Mouse (Mus musculus) neural tube, embryonic 15.5 days (tissue): Measurements from ENCODE around the gene Ssbp3. TPM values are rescaled to one million over a fixed set of nuclear protein-coding genes. Genes with fewer than 3 reads are reported as not detected.

Experiments
- ATAC-seq: fragments of 200-750 bp; cut with Nextera tagmentation; 2 replicates; pipeline ENCODE4 v1.8.0; 2017; ENCODE audit warnings: mild to moderate bottlenecking, moderate TSS enrichment, moderate library complexity; ENCODE audit not compliant: low FRiP score
- H3K27ac ChIP-seq: fragments of 300-500 bp; sonication (generic); replicated peaks from 2 replicates; pipeline ENCODE4 v1.5.1; 2015; ENCODE audit warnings: mild to moderate bottlenecking, inconsistent platforms
- H3K27me3 ChIP-seq: fragments of 300-500 bp; sonication (generic); replicated peaks from 2 replicates; pipeline ENCODE4 v1.6.1; 2015; ENCODE audit warnings: inconsistent platforms
- H3K36me3 ChIP-seq: fragments of 300-500 bp; sonication (generic); 2 replicates; pipeline ENCODE4 v1.6.1; 2015; ENCODE audit warnings: inconsistent platforms
- H3K4me1 ChIP-seq: fragments of 300-500 bp; sonication (generic); 2 replicates; pipeline ENCODE4 v1.6.1; 2015; ENCODE audit warnings: inconsistent platforms
- H3K4me2 ChIP-seq: fragments of 300-500 bp; sonication (generic); 2 replicates; pipeline ENCODE4 v1.6.1; 2015; ENCODE audit warnings: inconsistent platforms, mild to moderate bottlenecking, moderate library complexity
- H3K4me3 ChIP-seq: fragments of 300-500 bp; sonication (generic); replicated peaks from 2 replicates; pipeline ENCODE4 v1.5.1; 2015; ENCODE audit warnings: mild to moderate bottlenecking, inconsistent platforms
- H3K9ac ChIP-seq: fragments of 300-500 bp; sonication (generic); replicated peaks from 2 replicates; pipeline ENCODE4 v1.6.1; 2015; ENCODE audit warnings: mild to moderate bottlenecking, inconsistent platforms
- H3K9me3 ChIP-seq: fragments of 300-500 bp; sonication (generic); replicated peaks from 2 replicates; pipeline ENCODE4 v1.6.1; 2016; ENCODE audit warnings: inconsistent platforms
- WGBS: fragments of 180-500 bp; shearing (Covaris S2); methylation state at CpG from one replicate; pipeline ENCODE4 v1.1.7; 2015; ENCODE audit warnings: mixed read lengths; 5-methylcytosine and 5-hydroxymethylcytosine counted together
- polyA plus RNA-seq: library from polyadenylated mRNA; unstranded; fragments of >200 nt; fragmentation: Nextera tagmentation; extraction: Ambion mirVana; gene quantifications from 2 replicates; pipeline ENCODE4 v1.2.1, GENCODE M21; 2015

Ssbp3 gene
- polyA plus RNA-seq, 1 experiment from 2014 or later = 118 TPM

- H3K4me2 ChIP-seq = no peak overlapping the region
- H3K9ac ChIP-seq = no peak overlapping the region
- H3K36me3 ChIP-seq = no peaks in the 10 kb centered on the region
- peaks cover 67% of the 10 kb centered on the region for H3K4me1 ChIP-seq
- H3K9me3 ChIP-seq = no peaks in the 10 kb centered on the region
- 89% methylated on average over 5 of the region's 5 CpGs for WGBS
- no peak overlapping the region for H3K27ac ChIP-seq
- no peaks in the 10 kb centered on the region for H3K27me3 ChIP-seq
- no peak for ATAC-seq
- no peak overlapping the region for H3K4me3 ChIP-seq
These were observed 85.0 kb downstream of the Ssbp3 start for GRCm38 (mm10) chr4:106995513-106995912.

GRCm38 (mm10) chr4:106996305-106997076 lies 86.0 kb downstream of the Ssbp3 start:
- Histone ChIP-seq H3K4me3 (no peak overlapping the region), H3K4me1 (peaks cover 71% of the 10 kb centered on the region), H3K9ac (no peak overlapping the region), H3K27me3 (no peaks in the 10 kb centered on the region), H3K4me2 (no peak overlapping the region), H3K27ac (no peak overlapping the region), H3K36me3 (no peaks in the 10 kb centered on the region), H3K9me3 (no peaks in the 10 kb centered on the region)
- no peak; the same call in 1 of the 2 replicates for ATAC-seq
- WGBS = 33% methylated on average over 13 of the region's 13 CpGs

GRCm38 (mm10) chr4:107001259-107001810 lies 90.8 kb downstream of the Ssbp3 start:
- H3K4me1 ChIP-seq = peaks cover 69% of the 10 kb centered on the region
- peak overlapping the region; percentile 68 for H3K27ac ChIP-seq
- no peak for ATAC-seq
- H3K9me3 ChIP-seq = no peaks in the 10 kb centered on the region
- 53% methylated on average over 5 of the region's 5 CpGs for WGBS
- no peak overlapping the region for H3K4me2 ChIP-seq
- H3K9ac ChIP-seq = no peak overlapping the region
- H3K4me3 ChIP-seq = no peak overlapping the region
- H3K27me3 ChIP-seq = no peaks in the 10 kb centered on the region
- H3K36me3 ChIP-seq = no peaks in the 10 kb centered on the region

GRCm38 (mm10) chr4:107001916-107002488 lies 91.5 kb downstream of the Ssbp3 start:
- 31% methylated on average over 14 of the region's 14 CpGs for WGBS
- H3K4me3 ChIP-seq = no peak overlapping the region
- H3K36me3 ChIP-seq = no peaks in the 10 kb centered on the region
- no peaks in the 10 kb centered on the region for H3K9me3 ChIP-seq
- H3K9ac ChIP-seq = no peak overlapping the region
- H3K4me2 ChIP-seq = no peak overlapping the region
- no peaks in the 10 kb centered on the region for H3K27me3 ChIP-seq
- no peak; the same call in 1 of the 2 replicates for ATAC-seq
- peak overlapping the region; percentile 68 for H3K27ac ChIP-seq
- peaks cover 66% of the 10 kb centered on the region for H3K4me1 ChIP-seq

- Histone ChIP-seq H3K4me2 (no peak overlapping the region), H3K4me1 (peaks cover 61% of the 10 kb centered on the region), H3K36me3 (no peaks in the 10 kb centered on the region), H3K9me3 (no peaks in the 10 kb centered on the region), H3K27ac (peak overlapping the region; percentile 68; the same call in 1 of the 2 replicates), H3K9ac (no peak overlapping the region), H3K4me3 (no peak overlapping the region), H3K27me3 (no peaks in the 10 kb centered on the region)
- 61% methylated on average over 11 of the region's 11 CpGs for WGBS
- ATAC-seq = 0 out of 2 replicates have a peak, but pooled peaks have one; percentile 8
These were observed 92.1 kb downstream of the Ssbp3 start for GRCm38 (mm10) chr4:107002517-107003165.

- Histone ChIP-seq H3K4me3 (no peak overlapping the region), H3K27me3 (no peaks in the 10 kb centered on the region), H3K36me3 (no peaks in the 10 kb centered on the region), H3K4me1 (peaks cover 56% of the 10 kb centered on the region), H3K9ac (no peak overlapping the region), H3K4me2 (no peak overlapping the region), H3K27ac (no peak overlapping the region), H3K9me3 (no peaks in the 10 kb centered on the region)
- no peak for ATAC-seq
- WGBS = 35% methylated on average over 2 of the region's 2 CpGs
These were observed 92.7 kb downstream of the Ssbp3 start for GRCm38 (mm10) chr4:107003199-107003598.

- no peak overlapping the region for H3K4me2 ChIP-seq
- H3K27me3 ChIP-seq = no peaks in the 10 kb centered on the region
- whole genome bisulfite sequencing = 85% methylated on average over 3 of the region's 3 CpGs
- ATAC-seq = no peak
- H3K9ac ChIP-seq = no peak overlapping the region
- H3K4me3 ChIP-seq = no peak overlapping the region
- no peaks in the 10 kb centered on the region for H3K9me3 ChIP-seq
- H3K4me1 ChIP-seq = peaks cover 56% of the 10 kb centered on the region
- H3K27ac ChIP-seq = no peak overlapping the region
- H3K36me3 ChIP-seq = no peaks in the 10 kb centered on the region
These were observed 93.3 kb downstream of the Ssbp3 start for GRCm38 (mm10) chr4:107003786-107004185.

- Histone ChIP-seq H3K9me3 (no peaks in the 10 kb centered on the region), H3K4me1 (peaks cover 57% of the 10 kb centered on the region), H3K36me3 (no peaks in the 10 kb centered on the region), H3K4me3 (no peak overlapping the region), H3K9ac (no peak overlapping the region), H3K4me2 (no peak overlapping the region), H3K27ac (no peak overlapping the region), H3K27me3 (no peaks in the 10 kb centered on the region)
- 77% methylated on average over 3 of the region's 3 CpGs for WGBS
- ATAC-seq = no peak
These were observed 93.8 kb downstream of the Ssbp3 start for GRCm38 (mm10) chr4:107004346-107004745.

- no peak overlapping the region for H3K27ac ChIP-seq
These were observed 94.7 kb downstream of the Ssbp3 start for GRCm38 (mm10) chr4:107005166-107005565.

GRCm38 (mm10) chr4:107006229-107006628 lies 95.7 kb downstream of the Ssbp3 start:
- 80% methylated on average over 4 of the region's 4 CpGs for WGBS

More at GRCm38 (mm10) chr4:107005166-107005565, 94.7 kb downstream of the Ssbp3 start:
- ATAC-seq = no peak
- Histone ChIP-seq H3K4me1 (peaks cover 58% of the 10 kb centered on the region), H3K9ac (no peak overlapping the region), H3K4me3 (no peak overlapping the region), H3K27me3 (no peaks in the 10 kb centered on the region), H3K9me3 (no peaks in the 10 kb centered on the region), H3K36me3 (0 out of 2 replicates have a peak, but pooled peaks cover 2% of the 10 kb centered on the region), H3K4me2 (no peak overlapping the region)
- 80% methylated on average over 5 of the region's 5 CpGs for WGBS

GRCm38 (mm10) chr4:107006807-107007206 lies 96.3 kb downstream of the Ssbp3 start:
- H3K4me2 ChIP-seq = no peak overlapping the region
- H3K27ac ChIP-seq = no peak overlapping the region
- no peak for ATAC-seq
- H3K9me3 ChIP-seq = no peaks in the 10 kb centered on the region
- H3K4me3 ChIP-seq = no peak overlapping the region
- H3K36me3 ChIP-seq = 0 out of 2 replicates have a peak, but pooled peaks cover 3% of the 10 kb centered on the region
- H3K27me3 ChIP-seq = no peaks in the 10 kb centered on the region
- no peak overlapping the region for H3K9ac ChIP-seq
- WGBS = 93% methylated on average over 6 of the region's 6 CpGs
- peaks cover 46% of the 10 kb centered on the region for H3K4me1 ChIP-seq

More at GRCm38 (mm10) chr4:107006229-107006628, 95.7 kb downstream of the Ssbp3 start:
- Histone ChIP-seq H3K4me1 (peaks cover 50% of the 10 kb centered on the region), H3K9me3 (no peaks in the 10 kb centered on the region), H3K27me3 (no peaks in the 10 kb centered on the region), H3K36me3 (0 out of 2 replicates have a peak, but pooled peaks cover 3% of the 10 kb centered on the region), H3K4me3 (no peak overlapping the region), H3K9ac (no peak overlapping the region), H3K4me2 (no peak overlapping the region), H3K27ac (no peak overlapping the region)
- no peak for ATAC-seq
